Mouse (Mus musculus) forebrain, postnatal 0 days (tissue): ENCODE results near the gene Frmd4a. TPM values are rescaled to one million over a fixed set of nuclear protein-coding genes. Genes with fewer than 3 reads are reported as not detected.
A peak's percentile ranks its signal among the peaks of the same experiment; 100 is the strongest.

Source experiments
- ATAC-seq: fragments of 200-750 bp; cut with Nextera tagmentation; 2 replicates; pipeline ENCODE4 v1.8.0; 2017; ENCODE audit warnings: mild to moderate bottlenecking, moderate library complexity
- DNase-seq: peaks from one replicate; pipeline ENCODE4 v3.0.0-alpha.2; 2015
- H3K27ac ChIP-seq: fragments of 300-500 bp; sonication (generic); 2 replicates; pipeline ENCODE4 v1.5.1; 2014; ENCODE audit warnings: low read depth, mild to moderate bottlenecking, antibody characterized with exemption, low read length, moderate library complexity, mixed read lengths
- H3K27me3 ChIP-seq: fragments of 300-500 bp; sonication (generic); 2 replicates; pipeline ENCODE4 v1.6.1; 2014; ENCODE audit warnings: mild to moderate bottlenecking, low read length, mixed read lengths; ENCODE audit not compliant: insufficient read depth
- H3K36me3 ChIP-seq: fragments of 300-500 bp; sonication (generic); 2 replicates; pipeline ENCODE4 v1.6.1; 2014; ENCODE audit warnings: mild to moderate bottlenecking, moderate library complexity; ENCODE audit not compliant: insufficient read depth
- H3K4me1 ChIP-seq: fragments of 300-500 bp; sonication (generic); 2 replicates; pipeline ENCODE4 v1.6.1; 2014; ENCODE audit warnings: antibody characterized with exemption; ENCODE audit not compliant: insufficient read depth
- H3K4me2 ChIP-seq: fragments of 300-500 bp; sonication (generic); 2 replicates; pipeline ENCODE4 v1.6.1; 2014; ENCODE audit warnings: low read depth, mild to moderate bottlenecking, moderate library complexity
- H3K4me3 ChIP-seq: fragments of 300-500 bp; sonication (generic); 2 replicates; pipeline ENCODE4 v1.5.1; 2014; ENCODE audit warnings: low read depth, low read length, mixed read lengths
- H3K9ac ChIP-seq: fragments of 300-500 bp; sonication (generic); 2 replicates; pipeline ENCODE4 v1.6.1; 2014; ENCODE audit warnings: mild to moderate bottlenecking
- H3K9me3 ChIP-seq: fragments of 300-500 bp; sonication (generic); 2 replicates; pipeline ENCODE4 v1.6.1; 2016; ENCODE audit warnings: low read length
- CTCF ChIP-seq: sonication (generic); IDR thresholded peaks from 2 replicates; pipeline ENCODE4 v1.5.1; 2016; ENCODE audit warnings: antibody characterized with exemption, control low read depth, low read depth
- WGBS: fragments of 180-500 bp; shearing (Covaris S2); extraction: QIAGEN DNeasy Blood & Tissue Kit; methylation state at CpG from one replicate; pipeline ENCODE4 v1.1.7; 2014; 5-methylcytosine and 5-hydroxymethylcytosine counted together
- polyA plus RNA-seq: library from polyadenylated mRNA; unstranded; fragments of >200 nt; fragmentation: Nextera tagmentation; extraction: Ambion mirVana; gene quantifications from 2 replicates; pipeline ENCODE4 v1.2.1, GENCODE M21; 2015
- total RNA-seq: library from RNA; depleted of rRNA; stranded (reverse); fragments of >200 nt; gene quantifications from 2 replicates; pipeline ENCODE4 v1.2.3, GENCODE M21; 2014

The Frmd4a gene
- total and polyA plus RNA-seq, 2 experiments from 2014 or later: 43.8 to 74.5 TPM

- DNase-seq (peak; percentile 78), ATAC-seq (peak; percentile 90)
- no peaks in the 10 kb centered on the region for H3K9me3 ChIP-seq
- 18% methylated on average over 8 of the region's 8 CpGs for WGBS
- H3K36me3 ChIP-seq: no peaks in the 10 kb centered on the region
- H3K4me2 ChIP-seq: no peak overlapping the region
- H3K27me3 ChIP-seq: no peaks in the 10 kb centered on the region
- H3K4me1 ChIP-seq: peaks cover 21% of the 10 kb centered on the region
- H3K4me3 ChIP-seq: no peak overlapping the region
- no peak overlapping the region for H3K9ac ChIP-seq
- peak; percentile 44 for TF ChIP-seq CTCF
- peak overlapping the region; percentile 57 for H3K27ac ChIP-seq
Measured at GRCm38 (mm10) chr2:4098948-4099776, 81.6 kb downstream of the Frmd4a start.

GRCm38 (mm10) chr2:4099777-4100104 is 82.2 kb downstream of the Frmd4a start:
- no peaks in the 10 kb centered on the region for H3K27me3 ChIP-seq
- no peaks in the 10 kb centered on the region for H3K9me3 ChIP-seq
- H3K27ac ChIP-seq: peak overlapping the region; percentile 17; the same call in 1 of the 2 replicates
- H3K36me3 ChIP-seq: no peaks in the 10 kb centered on the region
- no peak overlapping the region for H3K9ac ChIP-seq
- ATAC-seq (no peak), DNase-seq (no peak)
- H3K4me2 ChIP-seq: no peak overlapping the region
- H3K4me1 ChIP-seq: peaks cover 21% of the 10 kb centered on the region
- TF ChIP-seq CTCF: no peak
- no peak overlapping the region for H3K4me3 ChIP-seq

- Histone ChIP-seq H3K36me3 (no peaks in the 10 kb centered on the region), H3K9me3 (no peaks in the 10 kb centered on the region), H3K9ac (no peak overlapping the region), H3K4me3 (no peak overlapping the region), H3K27ac (no peak overlapping the region), H3K27me3 (no peaks in the 10 kb centered on the region), H3K4me1 (peaks cover 21% of the 10 kb centered on the region), H3K4me2 (no peak overlapping the region)
- 20% methylated on average over 2 of the region's 2 CpGs for WGBS
- DNase-seq: peak; percentile 39
- no peak for ATAC-seq
- no peak for TF ChIP-seq CTCF
Measured at GRCm38 (mm10) chr2:4101370-4101769, 83.9 kb downstream of the Frmd4a start.

GRCm38 (mm10) chr2:4113303-4113920 is 95.9 kb downstream of the Frmd4a start:
- Histone ChIP-seq H3K36me3 (no peaks in the 10 kb centered on the region), H3K27me3 (no peaks in the 10 kb centered on the region), H3K4me2 (no peak overlapping the region), H3K9ac (no peak overlapping the region), H3K4me1 (0 out of 2 replicates have a peak, but pooled peaks cover 3% of the 10 kb centered on the region), H3K4me3 (no peak overlapping the region), H3K27ac (no peak overlapping the region), H3K9me3 (no peaks in the 10 kb centered on the region)
- DNase-seq (peak; percentile 31), ATAC-seq (peak; percentile 71)
- WGBS: 15% methylated on average over 7 of the region's 7 CpGs
- no peak for TF ChIP-seq CTCF

- Histone ChIP-seq H3K4me1 (no peaks in the 10 kb centered on the region), H3K4me3 (no peak overlapping the region), H3K4me2 (no peak overlapping the region), H3K9ac (no peak overlapping the region), H3K27ac (no peak overlapping the region), H3K36me3 (no peaks in the 10 kb centered on the region), H3K9me3 (no peaks in the 10 kb centered on the region), H3K27me3 (no peaks in the 10 kb centered on the region)
- ATAC-seq (peak; percentile 34; the same call in 1 of the 2 replicates), DNase-seq (peak; percentile 26)
- no peak for TF ChIP-seq CTCF
- WGBS: 34% methylated on average over 9 of the region's 9 CpGs
Measured at GRCm38 (mm10) chr2:4119678-4120458, 102.4 kb downstream of the Frmd4a start.

GRCm38 (mm10) chr2:4131216-4131615 is 113.7 kb downstream of the Frmd4a start:
- H3K27ac ChIP-seq: no peak overlapping the region
- no peaks in the 10 kb centered on the region for H3K36me3 ChIP-seq
- H3K27me3 ChIP-seq: no peaks in the 10 kb centered on the region
- ATAC-seq: no peak
- WGBS: 81% methylated on average over 4 of the region's 4 CpGs
- H3K4me1 ChIP-seq: no peaks in the 10 kb centered on the region
- H3K9ac ChIP-seq: no peak overlapping the region
- no peak overlapping the region for H3K4me2 ChIP-seq
- H3K9me3 ChIP-seq: no peaks in the 10 kb centered on the region
- H3K4me3 ChIP-seq: no peak overlapping the region
- TF ChIP-seq CTCF: no peak
- DNase-seq: no peak
